Mouse (Mus musculus) liver, embryonic 11.5 days (tissue): ENCODE measurements around the gene Rnf38. TPM values are rescaled to one million over a fixed set of nuclear protein-coding genes. Genes with fewer than 3 reads are reported as not detected.

Experiments used
- ATAC-seq: fragments of 200-750 bp; cut with Nextera tagmentation; replicated peaks from 2 replicates; pipeline ENCODE4 v1.8.0; 2017; ENCODE audit warnings: moderate number of reproducible peaks, mild to moderate bottlenecking, moderate TSS enrichment, moderate library complexity; ENCODE audit not compliant: low FRiP score
- DNase-seq: peaks from one replicate; pipeline ENCODE4 v3.0.0-alpha.2; 2017; ENCODE audit warnings: low spot score
- H3K27ac ChIP-seq: fragments of 300-500 bp; sonication (generic); 2 replicates; pipeline ENCODE4 v1.5.1; 2014; ENCODE audit warnings: mild to moderate bottlenecking, low read depth, low read length, control low read depth
- H3K27me3 ChIP-seq: fragments of 300-500 bp; sonication (generic); replicated peaks from 2 replicates; pipeline ENCODE4 v1.6.1; 2014; ENCODE audit warnings: low read length, mixed read lengths; ENCODE audit not compliant: control insufficient read depth, insufficient read depth
- H3K36me3 ChIP-seq: fragments of 300-500 bp; sonication (generic); 2 replicates; pipeline ENCODE4 v1.6.1; 2014; ENCODE audit warnings: mild to moderate bottlenecking, low read length, moderate library complexity, mixed read lengths; ENCODE audit not compliant: control insufficient read depth, insufficient read depth
- H3K4me1 ChIP-seq: fragments of 300-500 bp; sonication (generic); replicated peaks from 2 replicates; pipeline ENCODE4 v1.6.1; 2014; ENCODE audit warnings: low read length, mixed read lengths; ENCODE audit not compliant: control insufficient read depth, insufficient read depth
- H3K4me2 ChIP-seq: fragments of 300-500 bp; sonication (generic); 2 replicates; pipeline ENCODE4 v1.6.1; 2014; ENCODE audit warnings: mild to moderate bottlenecking, control low read depth, moderate library complexity
- H3K4me3 ChIP-seq: fragments of 300-500 bp; sonication (generic); 2 replicates; pipeline ENCODE4 v1.5.1; 2014; ENCODE audit warnings: low read depth, low read length, control low read depth
- H3K9ac ChIP-seq: fragments of 300-500 bp; sonication (generic); 2 replicates; pipeline ENCODE4 v1.6.1; 2014; ENCODE audit warnings: low read depth, low read length, control low read depth
- H3K9me3 ChIP-seq: fragments of 300-500 bp; sonication (generic); 2 replicates; pipeline ENCODE4 v1.6.1; 2016; ENCODE audit warnings: low read length, inconsistent platforms, mixed read lengths; ENCODE audit not compliant: control insufficient read depth
- WGBS: fragments of 180-500 bp; shearing (Covaris S2); extraction: QIAGEN DNeasy Blood & Tissue Kit; methylation state at CpG from one replicate; pipeline ENCODE4 v1.1.7; 2014; 5-methylcytosine and 5-hydroxymethylcytosine counted together
- microRNA-seq: library from miRNA; unstranded; fragments of <30 nt; microRNA quantifications from one replicate; pipeline ENCODE4, GENCODE M21; 2017; ENCODE audit warnings: borderline number of aligned reads
- polyA plus RNA-seq: library from polyadenylated mRNA; unstranded; fragments of >200 nt; fragmentation: Nextera tagmentation; extraction: Ambion mirVana; gene quantifications from 2 replicates; pipeline ENCODE4 v1.2.1, GENCODE M21; 2014

Gene Rnf38
- polyA plus RNA-seq, 1 experiment from 2014 or later = 20.2 TPM

GRCm38 (mm10) chr4:44078358-44078933 is 155.1 kb downstream of the Rnf38 start:
- Histone ChIP-seq H3K4me3 (no peak overlapping the region), H3K4me2 (no peak overlapping the region), H3K36me3 (no peaks in the 10 kb centered on the region), H3K9me3 (no peaks in the 10 kb centered on the region), H3K4me1 (peaks cover 4% of the 10 kb centered on the region; the same call in 1 of the 2 replicates), H3K27ac (no peak overlapping the region), H3K9ac (no peak overlapping the region), H3K27me3 (no peaks in the 10 kb centered on the region)
- ATAC-seq = no peak
- WGBS = 84% methylated on average over 7 of the region's 7 CpGs
- DNase-seq = no peak

Small RNA genes lying within 50 kb of the gene (microRNA-seq; reads per million reads assigned to microRNA genes)
- gene Mir5106 = not detected

Other genes starting within 250 kb of the Rnf38 start
- gene Clta, start 229.3 kb downstream of the Rnf38 start, polyA plus RNA-seq = 215 and 216 TPM in 2 replicates
- gene Gne, start 149.6 kb downstream of the Rnf38 start, polyA plus RNA-seq = 46.3 and 51.9 TPM in 2 replicates
- gene Melk, start 67.1 kb upstream of the Rnf38 start, polyA plus RNA-seq = 36.0 and 42.7 TPM in 2 replicates